Mouse (Mus musculus): ENCODE measurements at regions not wholly inside any gene's neighbourhood (a gene's known extent, or its start where the extent isn't known, plus 50 kb on each side); places are given as distances from the start of the nearest gene placed in this dataset.
"Not testable (repeated sequence)": the region's sequence is repeated elsewhere in the genome, so short reads cannot be mapped to it uniquely, and the experiment has no call there.

DNA sequence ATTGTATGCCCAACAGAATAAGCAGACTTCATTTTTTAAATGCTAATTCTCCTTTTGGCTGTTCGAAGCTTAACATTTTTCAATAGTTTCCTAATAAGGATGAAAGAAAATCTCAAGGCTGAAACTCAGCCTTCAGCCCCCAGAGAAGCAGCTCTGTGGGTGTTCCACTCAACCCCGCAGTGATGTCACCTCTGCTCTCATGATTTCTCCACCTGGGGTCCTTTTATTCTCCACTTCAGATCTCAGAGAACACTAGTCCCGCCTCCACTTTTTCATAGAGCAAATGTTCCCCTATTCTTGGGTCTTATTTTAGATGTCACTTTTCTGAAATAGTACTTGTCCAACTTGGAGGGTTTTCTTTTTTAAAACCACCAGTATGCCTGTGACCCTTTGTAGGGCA, 567.3 kb downstream of the Cntn3 start:
- no peak for DNase-seq

DNA sequence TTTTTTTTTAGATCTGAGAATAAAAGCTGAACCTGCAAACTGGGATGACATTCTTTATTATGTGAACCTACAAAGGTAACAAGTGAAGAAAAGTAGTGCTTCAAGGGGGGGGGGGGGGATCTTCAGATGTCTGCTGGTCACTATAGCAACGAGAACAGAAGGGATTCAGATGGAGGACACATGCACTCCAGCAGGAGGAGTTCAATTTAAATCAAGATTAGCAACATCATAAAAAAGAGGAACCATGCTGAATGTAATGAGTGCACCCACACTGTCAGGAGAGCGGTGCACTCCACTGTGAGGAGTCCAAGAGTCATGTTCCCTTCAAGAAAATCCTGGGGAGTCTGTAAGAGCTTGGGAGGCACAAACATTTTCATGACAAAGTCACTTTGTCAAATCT, 574.7 kb downstream of the Cntn3 start:
- DNase-seq: no peak

DNA sequence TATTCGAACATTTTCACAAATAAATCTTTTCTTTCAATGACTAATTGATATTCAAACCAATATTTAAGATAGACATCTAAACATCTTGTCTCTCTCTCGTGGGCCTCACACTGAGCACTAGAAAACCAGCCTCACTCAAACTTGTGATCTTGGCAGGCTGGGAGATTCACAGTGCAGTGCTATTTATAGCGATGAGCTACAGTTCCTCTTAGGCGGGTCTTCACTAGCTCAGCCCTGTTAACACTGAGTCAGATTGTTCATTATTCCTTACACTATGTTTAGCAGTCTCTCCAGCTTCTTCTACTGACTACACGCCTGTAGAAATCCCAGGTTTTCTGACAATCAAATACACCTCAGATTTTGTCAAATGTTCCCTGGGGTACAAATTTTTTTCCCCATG, 575.3 kb downstream of the Cntn3 start:
- DNase-seq: no peak

DNA sequence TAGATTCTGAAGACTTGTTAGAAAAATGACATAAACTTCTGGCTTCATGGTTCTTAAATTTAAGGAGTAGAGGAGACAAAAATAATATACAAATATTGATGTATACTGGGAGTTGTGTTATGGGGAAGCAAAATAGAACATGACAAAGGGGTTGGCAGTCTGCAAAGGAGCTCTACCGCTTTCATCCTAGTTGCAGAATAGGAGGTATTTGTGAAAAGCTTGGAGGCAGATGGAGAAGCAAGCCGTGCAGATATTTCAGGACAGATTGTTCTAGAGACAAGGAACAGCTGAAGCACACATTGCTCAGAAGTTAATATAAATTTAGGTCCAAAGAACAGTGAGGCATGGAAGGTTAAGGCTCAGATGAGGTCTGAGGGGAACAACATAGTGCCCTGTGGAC, 580.1 kb downstream of the Cntn3 start:
- DNase-seq: no peak

DNA sequence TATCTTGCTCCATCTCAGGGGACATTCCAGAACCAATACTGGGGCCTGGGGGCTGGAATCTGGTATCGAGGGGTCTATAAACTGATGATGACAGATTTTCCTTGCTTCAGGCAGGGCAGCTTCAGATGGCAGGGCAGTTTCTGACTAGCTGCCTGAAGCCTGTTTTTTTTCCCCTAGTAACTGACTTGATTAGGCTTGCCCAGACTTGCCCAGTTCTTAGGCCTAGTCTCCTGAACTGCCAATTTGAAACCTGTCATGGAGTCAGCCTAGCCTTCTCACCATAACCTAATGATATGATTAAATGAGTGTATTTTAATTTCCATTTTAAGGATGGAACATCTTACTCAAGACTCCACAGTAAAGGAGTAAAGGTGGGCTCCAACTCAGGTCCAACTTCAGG, 591.2 kb downstream of the Cntn3 start:
- DNase-seq: no peak

DNA sequence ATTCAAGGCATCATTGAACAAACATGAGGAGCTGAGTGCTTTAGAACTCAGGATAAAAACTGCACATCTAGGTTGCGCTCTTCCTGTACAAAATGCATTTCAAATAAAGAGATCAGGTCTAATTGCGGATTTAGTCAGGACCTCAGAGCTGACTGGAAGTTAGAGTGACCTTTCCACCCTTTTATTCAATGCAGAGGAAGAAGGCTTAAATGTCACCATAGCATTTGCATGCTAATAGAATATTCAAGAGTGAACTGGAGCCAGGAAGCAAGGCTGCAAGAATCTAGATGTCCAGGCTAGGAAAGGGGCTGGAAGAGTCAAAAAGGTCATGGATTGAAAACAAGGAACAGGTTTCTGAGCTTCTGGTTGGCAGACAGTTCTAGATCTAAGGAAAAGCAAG, 593.7 kb downstream of the Cntn3 start:
- DNase-seq: no peak

DNA sequence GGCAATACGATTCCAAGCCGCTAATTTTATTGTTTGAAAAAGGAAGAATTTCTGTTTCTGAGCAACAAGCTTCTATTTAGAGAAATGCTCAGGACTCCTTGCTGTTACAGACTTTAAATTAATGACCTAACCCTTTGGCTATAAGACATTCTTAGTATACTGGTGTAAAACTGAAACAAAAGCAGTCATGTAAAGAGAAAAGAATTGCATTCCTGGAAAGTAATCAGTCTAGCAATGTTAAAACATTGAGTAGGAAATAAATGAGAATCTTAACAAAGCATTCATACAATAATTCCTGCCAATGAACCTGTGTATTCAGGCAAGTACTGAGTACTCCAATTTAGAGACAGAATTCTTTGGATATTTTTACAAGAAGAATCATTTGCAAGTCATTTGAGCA, 587.2 kb upstream of the Pdzrn3 start:
- DNase-seq: no peak

DNA sequence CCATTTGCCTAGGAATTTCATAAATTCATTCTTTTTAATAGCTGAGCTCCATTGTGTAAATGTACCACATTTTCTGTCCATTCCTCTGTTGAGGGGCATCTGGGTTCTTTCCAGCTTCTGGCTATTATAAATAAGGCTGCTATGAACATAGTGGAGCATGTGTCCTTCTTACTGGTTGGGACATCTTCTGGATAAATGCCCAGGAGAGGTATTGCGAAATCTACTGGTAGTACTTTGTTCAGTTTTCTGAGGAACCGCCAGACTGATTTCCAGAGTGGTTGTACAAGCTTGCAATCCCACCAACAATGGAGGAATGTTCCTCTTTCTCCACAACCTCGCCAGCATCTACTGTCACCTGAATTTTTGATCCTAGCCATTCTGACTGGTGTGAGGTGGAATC, 583.8 kb upstream of the Pdzrn3 start:
- not testable (repeated sequence) for DNase-seq

DNA sequence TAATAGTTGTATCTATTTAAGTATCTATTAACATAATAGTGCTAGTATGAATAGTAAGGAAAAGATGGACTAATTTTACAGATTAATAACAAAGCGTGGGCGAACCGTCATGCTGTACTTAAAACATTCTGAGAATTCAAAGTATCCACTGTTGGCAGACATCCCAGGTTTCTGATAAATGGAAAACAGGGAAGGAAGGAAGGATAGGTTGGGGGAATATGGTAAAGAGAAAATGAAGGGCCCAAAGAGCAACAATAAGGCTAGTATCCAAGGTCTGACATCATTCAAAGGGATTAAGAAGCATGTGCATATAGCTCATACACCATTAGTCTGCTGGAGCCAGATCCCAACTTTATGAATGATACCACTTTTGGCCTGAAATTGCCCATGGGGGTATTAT, 572.0 kb upstream of the Pdzrn3 start:
- DNase-seq: no peak

DNA sequence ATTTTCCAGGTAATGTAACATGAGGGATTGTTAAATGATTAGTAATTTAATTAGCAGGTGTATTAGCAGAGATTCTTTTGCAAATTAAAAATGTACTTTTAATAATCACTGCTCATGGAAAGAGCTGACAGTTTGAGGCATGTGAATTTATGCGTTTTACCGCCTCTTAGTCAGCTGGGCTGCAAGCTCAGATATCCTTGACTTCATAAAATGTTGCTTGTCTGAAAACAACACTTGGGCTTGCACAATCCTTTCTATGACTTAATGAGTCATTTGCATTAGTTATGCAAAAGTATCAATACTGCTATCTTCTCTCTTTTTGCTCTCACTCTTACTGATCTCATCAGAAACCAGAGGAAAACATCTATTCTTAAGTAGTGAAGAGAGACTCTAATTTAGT, 571.3 kb upstream of the Pdzrn3 start:
- no peak for DNase-seq

DNA sequence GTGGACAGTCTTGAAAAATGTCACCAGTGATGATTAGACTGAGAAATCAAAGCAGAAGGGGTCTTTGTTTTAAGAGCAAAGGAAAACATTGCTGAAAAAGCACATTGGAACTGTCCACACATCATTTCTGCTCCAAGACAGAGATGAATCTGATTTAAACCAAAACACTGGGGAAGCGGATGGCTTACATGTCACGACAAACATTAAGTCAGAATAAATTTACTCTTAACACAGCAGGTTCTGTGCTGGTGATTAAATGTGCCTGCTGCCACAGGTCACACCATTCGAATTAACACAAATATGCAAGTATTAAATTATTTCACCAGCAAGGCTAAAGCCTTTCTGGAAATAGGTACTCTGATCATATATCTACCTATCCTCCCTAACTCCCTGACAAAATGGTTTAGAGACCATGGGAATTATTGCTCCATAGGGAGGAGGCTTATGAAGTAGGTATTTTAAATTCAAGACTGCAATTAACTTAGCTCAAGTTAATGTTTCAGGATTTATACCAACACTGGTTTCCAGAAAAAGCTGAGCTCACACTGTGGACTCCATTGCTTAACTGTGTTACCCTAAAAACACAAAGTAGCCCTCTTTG, 562.7 kb upstream of the Pdzrn3 start:
- no peak for DNase-seq

DNA sequence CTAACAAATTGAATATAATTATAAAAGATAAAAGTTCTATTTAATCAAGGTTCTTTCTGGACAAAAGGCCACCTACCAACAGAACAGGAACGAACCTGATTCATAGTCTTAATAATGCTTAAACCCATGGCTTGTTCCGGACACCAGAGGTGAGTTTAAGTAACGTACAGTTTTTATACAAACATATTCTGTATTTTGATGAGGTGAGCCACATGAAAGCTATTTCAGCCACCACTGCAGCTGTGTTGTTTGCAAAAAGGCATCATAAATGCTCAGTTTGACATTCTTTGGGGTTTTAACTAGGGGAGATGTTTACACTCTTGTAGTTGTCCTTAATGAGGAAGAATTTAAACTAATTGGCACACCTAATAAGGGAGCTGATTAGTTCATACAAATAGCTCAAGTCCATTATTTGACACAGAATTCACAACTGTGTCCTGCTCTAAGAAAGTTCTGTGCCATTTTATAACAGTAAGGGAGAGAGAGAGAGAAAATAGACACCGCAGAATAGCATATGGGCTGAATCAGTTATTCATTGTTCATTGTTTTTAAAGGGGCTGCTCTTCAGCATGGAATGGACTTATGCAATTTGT, 560.8 kb upstream of the Pdzrn3 start:
- no peak for DNase-seq

DNA sequence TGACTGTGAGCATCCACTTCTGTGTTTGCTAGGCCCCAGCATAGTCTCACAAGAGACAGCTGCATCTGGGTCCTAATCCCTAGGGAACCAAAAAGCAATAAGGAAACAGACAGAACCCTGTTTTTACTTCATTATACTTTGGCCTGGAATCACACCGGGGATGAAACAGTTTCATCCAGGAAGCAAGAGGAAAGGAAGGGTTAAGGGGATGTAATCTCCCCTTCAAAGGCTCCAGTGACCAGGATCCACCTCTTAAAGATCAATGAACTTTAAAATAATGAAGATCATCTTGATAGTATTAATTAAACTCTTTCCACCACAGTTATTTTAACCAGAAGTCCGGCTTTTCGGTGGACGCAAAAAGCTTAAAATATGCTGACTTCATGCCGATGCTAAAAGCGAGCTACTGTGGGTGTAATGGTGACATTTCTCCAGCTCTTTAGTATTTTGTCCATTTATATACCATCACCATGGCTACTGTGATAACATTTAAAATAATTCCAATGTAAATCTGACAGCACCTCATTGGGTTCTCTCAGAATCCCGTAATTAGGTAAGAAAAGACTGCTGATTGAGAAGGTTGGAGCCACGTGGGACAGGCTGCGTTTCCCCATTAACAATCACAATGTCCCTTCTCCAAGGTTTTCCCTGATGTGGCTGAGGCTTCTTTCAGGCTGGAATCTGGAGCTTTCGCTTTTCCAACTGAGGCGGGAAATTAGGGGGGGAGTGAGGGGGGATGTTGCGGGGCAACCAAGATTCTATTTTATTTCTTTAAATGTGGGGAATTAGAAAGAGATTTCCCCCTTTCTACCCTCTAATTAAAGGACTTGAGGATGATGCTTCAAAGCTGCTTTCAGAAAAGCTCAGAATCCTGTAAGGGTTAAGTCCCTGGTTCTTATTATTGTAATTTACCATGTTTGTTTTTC, 560.0 kb upstream of the Pdzrn3 start:
- DNase-seq: no peak

DNA sequence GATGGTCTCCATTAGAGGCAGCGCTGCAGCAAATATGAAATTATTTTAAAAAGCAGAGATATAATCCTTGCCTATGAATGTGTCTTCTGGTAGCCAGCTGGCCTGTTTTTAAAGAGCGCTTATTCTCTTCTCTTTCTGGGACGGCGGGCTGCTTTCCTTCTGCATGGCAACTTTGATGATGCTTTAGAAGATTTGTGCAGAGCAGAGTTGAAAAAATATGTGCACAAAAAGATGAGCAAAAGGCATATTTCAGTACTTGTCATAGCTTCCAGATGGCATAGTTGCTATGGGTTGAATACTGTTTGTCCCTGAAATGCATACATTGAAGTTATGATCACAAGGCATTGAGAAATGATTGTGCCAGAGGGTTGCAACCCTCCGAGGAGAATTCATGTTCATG, 554.1 kb upstream of the Pdzrn3 start:
- no peak for DNase-seq

DNA sequence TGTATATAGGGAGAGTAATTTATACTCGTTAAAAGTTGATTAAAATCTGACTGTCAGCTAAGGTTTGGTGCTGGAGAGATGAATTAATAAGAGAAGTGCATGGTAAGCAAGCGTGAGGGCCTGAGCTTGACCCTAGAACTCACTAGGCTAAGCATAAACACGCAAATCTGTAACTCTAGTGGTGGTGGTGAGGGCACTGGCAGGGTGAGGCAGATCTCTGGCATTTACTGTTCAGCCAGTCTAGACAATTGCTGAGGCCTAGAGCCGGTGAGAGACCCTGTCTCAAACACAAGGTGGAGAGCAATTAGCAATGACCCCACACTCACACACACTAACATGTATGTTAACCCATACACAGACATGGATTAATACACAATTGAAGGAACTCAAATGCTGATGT, 544.0 kb upstream of the Pdzrn3 start:
- no peak for DNase-seq

DNA sequence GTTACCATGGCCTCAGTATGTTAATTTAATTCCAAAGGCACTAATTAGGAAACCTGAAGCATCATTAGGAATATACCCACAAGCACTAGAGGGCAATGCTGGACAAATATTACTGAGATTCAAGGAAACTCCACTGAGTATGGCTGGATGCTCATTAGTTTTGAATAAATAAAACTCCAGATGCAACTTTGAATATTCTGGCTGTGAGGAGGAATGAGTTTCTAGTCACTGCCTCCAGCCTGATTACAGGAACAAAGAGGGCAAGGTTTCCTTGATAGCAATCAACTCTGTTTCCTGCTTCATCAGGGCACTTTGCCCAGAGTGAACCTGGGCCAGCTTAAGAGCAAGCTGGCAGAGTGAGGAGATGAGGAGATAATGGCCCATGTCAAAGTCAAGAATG, 543.5 kb upstream of the Pdzrn3 start:
- DNase-seq: peak; percentile 15

DNA sequence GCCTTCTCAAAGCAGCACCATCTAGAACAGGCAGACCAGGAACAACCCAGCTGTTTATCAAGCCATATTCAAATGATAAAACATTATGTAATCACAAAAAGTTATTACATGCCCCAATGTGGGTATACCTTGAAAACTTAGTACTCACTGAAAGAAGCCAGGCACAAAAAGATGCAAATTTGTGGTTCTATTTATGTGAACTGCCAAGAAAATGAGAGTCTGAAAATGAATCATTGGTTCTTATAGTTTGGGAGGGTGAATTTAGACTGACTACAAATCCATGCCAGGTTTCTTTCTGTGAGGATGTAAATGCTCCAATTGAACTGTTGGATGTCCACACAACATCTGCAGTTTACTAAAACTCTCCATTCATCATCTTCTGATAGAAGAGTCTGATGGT, 541.2 kb upstream of the Pdzrn3 start:
- no peak for DNase-seq

DNA sequence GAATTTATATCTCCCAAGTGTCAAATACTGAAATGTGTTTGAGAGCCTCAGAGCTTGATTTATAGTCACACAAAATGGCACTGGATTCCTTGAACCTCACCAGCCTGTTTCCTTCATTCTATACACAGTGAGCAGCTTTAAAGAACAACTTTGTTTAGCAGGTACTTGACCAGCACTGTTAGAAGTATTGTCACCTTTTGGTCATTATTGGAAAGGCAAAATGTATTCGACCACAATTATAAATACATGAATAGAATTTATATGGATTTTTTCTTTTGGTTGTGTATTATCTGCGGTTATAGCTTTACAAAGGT, 527.3 kb upstream of the Pdzrn3 start:
- DNase-seq: no peak

DNA sequence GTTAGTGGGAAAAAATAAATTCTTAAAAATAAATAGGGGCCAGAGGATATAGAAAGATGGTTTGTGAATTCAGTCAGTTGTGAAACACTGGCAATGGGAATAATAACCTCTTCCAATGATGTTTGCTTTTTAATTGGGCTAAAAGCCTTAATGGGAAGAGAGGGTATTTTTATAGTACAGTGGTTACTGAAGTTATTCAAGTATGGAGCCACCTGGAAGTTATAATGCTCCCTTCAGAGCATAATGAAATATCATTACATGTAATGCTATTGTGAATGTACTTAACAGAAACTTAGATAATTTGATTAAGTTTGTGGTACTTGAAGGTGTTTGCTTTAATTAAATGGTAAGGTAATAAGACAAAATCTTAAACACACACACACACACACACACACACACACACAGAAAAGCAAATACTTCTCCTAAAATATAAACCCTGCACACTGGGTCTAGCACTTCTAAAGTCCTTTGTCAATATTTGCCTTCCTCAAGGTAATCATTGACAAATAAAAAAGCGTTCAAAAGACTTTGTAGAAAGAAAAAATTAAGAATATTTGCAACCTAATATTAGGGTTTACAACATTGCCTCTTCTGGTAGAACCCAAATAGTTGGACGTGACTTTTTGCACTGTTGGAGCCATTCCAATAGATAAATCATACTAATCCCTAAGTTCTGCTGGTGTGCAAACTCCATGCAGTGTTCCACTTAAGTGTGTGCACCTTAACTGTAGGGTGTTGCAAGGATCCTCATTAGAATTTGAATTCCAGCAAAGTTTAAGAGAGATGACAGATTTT, 526.7 kb upstream of the Pdzrn3 start:
- DNase-seq: no peak

DNA sequence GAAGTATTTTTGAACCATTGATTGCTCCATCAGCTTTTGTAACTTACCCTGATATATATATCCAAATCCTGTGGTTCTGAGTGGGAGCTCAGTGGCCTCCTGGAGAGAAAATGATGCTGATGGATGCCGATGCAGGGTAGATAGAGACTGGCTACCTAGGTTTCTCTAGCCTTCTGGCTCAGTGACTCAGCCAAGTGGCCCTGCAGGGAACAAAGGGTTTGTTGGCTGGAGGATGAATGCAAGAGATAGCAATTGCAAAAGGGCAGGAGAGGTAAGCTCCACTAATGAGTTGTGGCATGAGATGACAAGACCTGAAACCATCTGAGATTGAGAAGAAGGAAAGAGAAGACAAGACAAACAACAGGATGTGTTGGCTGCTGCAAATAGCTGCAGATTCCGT, 524.6 kb upstream of the Pdzrn3 start:
- DNase-seq: no peak

DNA sequence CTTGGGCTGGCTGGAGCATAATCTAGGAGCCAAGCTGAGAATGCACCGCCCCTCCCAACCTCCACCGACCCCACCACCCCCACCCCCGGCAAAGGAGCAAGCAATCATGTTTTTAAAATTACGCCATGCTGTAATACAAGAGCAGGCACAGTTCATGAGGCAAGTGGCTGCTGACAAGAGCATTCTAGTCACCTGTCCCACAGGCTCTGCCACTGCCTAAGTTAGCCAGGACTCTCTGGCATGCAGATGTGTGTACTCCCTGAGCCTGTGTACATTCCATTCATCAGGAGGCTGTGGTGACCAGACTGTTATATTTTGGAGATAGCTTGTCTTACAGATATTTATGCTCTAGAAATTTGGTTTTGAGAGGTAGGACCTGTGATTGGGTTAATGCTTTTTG, 520.8 kb upstream of the Pdzrn3 start:
- no peak for DNase-seq

DNA sequence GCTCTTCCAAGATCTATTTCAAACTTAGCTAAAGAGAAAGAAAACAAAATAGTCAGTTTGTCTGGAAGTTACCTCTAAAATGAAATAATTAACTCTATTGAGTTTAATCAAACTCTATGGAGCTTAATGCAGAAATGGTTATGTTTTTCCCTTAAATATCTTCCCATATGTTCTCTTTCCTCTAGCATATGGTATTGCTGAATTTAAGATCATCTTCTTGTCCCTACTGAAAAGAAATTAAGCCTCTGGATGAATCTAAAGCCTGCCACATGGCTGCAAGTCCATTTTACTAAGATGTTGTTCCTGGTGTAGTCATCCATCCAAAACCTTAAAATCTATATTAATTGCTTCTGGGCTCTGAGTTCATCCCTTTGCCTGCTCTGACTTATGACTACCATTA, 513.0 kb upstream of the Pdzrn3 start:
- DNase-seq: no peak

DNA sequence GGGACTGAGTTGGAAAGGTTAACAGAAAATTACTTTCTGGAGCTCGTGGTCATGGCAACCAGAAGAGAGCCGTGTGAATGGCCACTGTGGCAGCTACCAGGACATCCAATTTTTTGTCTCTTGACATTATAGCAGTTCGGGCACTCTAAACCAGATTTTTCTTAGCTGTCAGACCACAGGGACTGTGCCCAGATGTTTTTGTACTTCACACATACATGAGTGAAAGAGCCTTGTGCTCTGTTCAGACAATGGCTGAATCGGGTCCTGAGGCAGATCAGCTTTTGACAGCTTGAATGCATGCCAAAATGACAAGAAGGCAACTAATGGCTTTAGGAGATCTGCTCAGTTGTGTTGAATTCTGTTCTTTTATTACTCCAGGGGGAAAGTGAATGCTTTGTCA, 505.2 kb upstream of the Pdzrn3 start:
- no peak for DNase-seq

DNA sequence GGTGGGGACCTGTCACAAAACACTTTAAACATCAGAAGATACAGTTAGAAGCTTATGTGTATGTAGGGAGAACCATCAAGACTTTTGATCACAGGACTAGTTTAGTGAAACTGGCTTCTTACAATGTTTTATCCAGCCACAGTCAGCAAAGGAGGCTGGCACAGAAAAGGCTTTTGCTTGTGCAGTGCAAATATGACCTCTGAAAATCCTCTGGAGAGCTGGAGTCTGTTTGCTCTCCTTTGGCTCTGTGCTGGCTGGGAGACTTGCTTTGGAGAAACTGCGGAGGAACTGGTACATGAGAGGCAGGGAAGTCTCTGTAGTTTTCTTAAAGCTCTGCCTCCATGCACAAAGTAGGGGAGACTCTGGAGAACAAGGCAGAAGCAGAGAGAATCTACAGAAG, 497.2 kb upstream of the Pdzrn3 start:
- DNase-seq: no peak

All from kidney, adult 11 months (tissue).